Mouse (Mus musculus): ENCODE results near the gene Ada. TPM values are rescaled to one million over a fixed set of nuclear protein-coding genes. Genes with fewer than 3 reads are reported as not detected.
A peak's percentile ranks its signal among the peaks of the same experiment; 100 is the strongest.
"Not testable (repeated sequence)": the region's sequence is repeated elsewhere in the genome, so short reads cannot be mapped to it uniquely, and the experiment has no call there.

The Ada gene
- polyA plus RNA-seq, 1 experiment from 2014 or later, result 5.6 TPM

GRCm38 (mm10) chr2:163696763-163697162 lies 53.3 kb downstream of the Ada start:
- Histone ChIP-seq H3K4me2 (no peak overlapping the region), H3K27me3 (ENCODE audit: control insufficient read depth, insufficient read depth, low read length) (no peaks in the 10 kb centered on the region), H3K4me1 (ENCODE audit: control insufficient read depth, insufficient read depth, low read length) (peaks cover 8% of the 10 kb centered on the region), H3K36me3 (ENCODE audit: control insufficient read depth, insufficient read depth, low read length) (no peaks in the 10 kb centered on the region), H3K4me3 (ENCODE audit: low read depth, low read length) (no peak overlapping the region), H3K9me3 (ENCODE audit: control insufficient read depth, low read length) (no peaks in the 10 kb centered on the region), H3K27ac (ENCODE audit: low read depth, low read length) (no peak overlapping the region), H3K9ac (ENCODE audit: low read length) (no peak overlapping the region)
- ATAC-seq (ENCODE audit: low FRiP score), result no peak
- WGBS, result 33% methylated on average over 2 of the region's 2 CpGs
- no peak for DNase-seq (ENCODE audit: low spot score, missing footprints)

- H3K4me1 ChIP-seq (ENCODE audit: control insufficient read depth, insufficient read depth, low read length), result peaks cover 24% of the 10 kb centered on the region
- ATAC-seq (ENCODE audit: low FRiP score), result no peak
- H3K27ac ChIP-seq (ENCODE audit: low read depth, low read length), result no peak overlapping the region
Measured at GRCm38 (mm10) chr2:163693716-163694314, 56.2 kb downstream of the Ada start.

GRCm38 (mm10) chr2:163692873-163693612 lies 57.0 kb downstream of the Ada start:
- H3K27me3 ChIP-seq (ENCODE audit: control insufficient read depth, insufficient read depth, low read length), result no peaks in the 10 kb centered on the region
- peak; percentile 66 for DNase-seq (ENCODE audit: low spot score, missing footprints)
- H3K36me3 ChIP-seq (ENCODE audit: control insufficient read depth, insufficient read depth, low read length), result no peaks in the 10 kb centered on the region
- H3K4me1 ChIP-seq (ENCODE audit: control insufficient read depth, insufficient read depth, low read length), result peaks cover 24% of the 10 kb centered on the region
- H3K9ac ChIP-seq (ENCODE audit: low read length), result no peak overlapping the region
- WGBS, result 85% methylated on average over 3 of the region's 3 CpGs
- no peaks in the 10 kb centered on the region for H3K9me3 ChIP-seq (ENCODE audit: control insufficient read depth, low read length)
- H3K4me3 ChIP-seq (ENCODE audit: low read depth, low read length), result no peak overlapping the region
- no peak for ATAC-seq (ENCODE audit: low FRiP score)
- H3K27ac ChIP-seq (ENCODE audit: low read depth, low read length), result no peak overlapping the region
- no peak overlapping the region for H3K4me2 ChIP-seq

More at GRCm38 (mm10) chr2:163693716-163694314, 56.2 kb downstream of the Ada start:
- H3K9ac ChIP-seq (ENCODE audit: low read length), result no peak overlapping the region
- H3K4me3 ChIP-seq (ENCODE audit: low read depth, low read length), result no peak overlapping the region
- no peaks in the 10 kb centered on the region for H3K9me3 ChIP-seq (ENCODE audit: control insufficient read depth, low read length)
- WGBS, result 76% methylated on average over 9 of the region's 9 CpGs
- no peaks in the 10 kb centered on the region for H3K36me3 ChIP-seq (ENCODE audit: control insufficient read depth, insufficient read depth, low read length)
- DNase-seq (ENCODE audit: low spot score, missing footprints), result peak; percentile 82
- H3K27me3 ChIP-seq (ENCODE audit: control insufficient read depth, insufficient read depth, low read length), result no peaks in the 10 kb centered on the region
- no peak overlapping the region for H3K4me2 ChIP-seq

GRCm38 (mm10) chr2:163691846-163692605 lies 58.0 kb downstream of the Ada start:
- H3K27ac ChIP-seq (ENCODE audit: low read depth, low read length), result no peak overlapping the region
- 97% methylated on average over 6 of the region's 6 CpGs for WGBS
- no peak overlapping the region for H3K4me3 ChIP-seq (ENCODE audit: low read depth, low read length)
- DNase-seq (ENCODE audit: low spot score, missing footprints) (peak; percentile 51), ATAC-seq (ENCODE audit: low FRiP score) (no peak)
- no peak overlapping the region for H3K4me2 ChIP-seq
- H3K9me3 ChIP-seq (ENCODE audit: control insufficient read depth, low read length), result no peaks in the 10 kb centered on the region
- no peaks in the 10 kb centered on the region for H3K36me3 ChIP-seq (ENCODE audit: control insufficient read depth, insufficient read depth, low read length)
- no peak overlapping the region for H3K9ac ChIP-seq (ENCODE audit: low read length)
- peaks cover 24% of the 10 kb centered on the region for H3K4me1 ChIP-seq (ENCODE audit: control insufficient read depth, insufficient read depth, low read length)
- H3K27me3 ChIP-seq (ENCODE audit: control insufficient read depth, insufficient read depth, low read length), result no peaks in the 10 kb centered on the region

GRCm38 (mm10) chr2:163690409-163691304 lies 59.4 kb downstream of the Ada start:
- peak; percentile 85 for DNase-seq (ENCODE audit: low spot score, missing footprints)
- H3K9me3 ChIP-seq (ENCODE audit: control insufficient read depth, low read length), result no peaks in the 10 kb centered on the region
- H3K4me1 ChIP-seq (ENCODE audit: control insufficient read depth, insufficient read depth, low read length), result peaks cover 16% of the 10 kb centered on the region
- no peak overlapping the region for H3K4me2 ChIP-seq
- H3K9ac ChIP-seq (ENCODE audit: low read length), result peak overlapping the region; percentile 20; the same call in 1 of the 2 replicates
- H3K4me3 ChIP-seq (ENCODE audit: low read depth, low read length), result no peak overlapping the region
- peak; percentile 78 for ATAC-seq (ENCODE audit: low FRiP score)
- no peaks in the 10 kb centered on the region for H3K27me3 ChIP-seq (ENCODE audit: control insufficient read depth, insufficient read depth, low read length)
- 0 out of 2 replicates have a peak overlapping the region, but pooled peaks have one; percentile 44 for H3K27ac ChIP-seq (ENCODE audit: low read depth, low read length)
- WGBS, result 62% methylated on average over 8 of the region's 8 CpGs
- H3K36me3 ChIP-seq (ENCODE audit: control insufficient read depth, insufficient read depth, low read length), result no peaks in the 10 kb centered on the region

- ATAC-seq (ENCODE audit: low FRiP score), result no peak
- Histone ChIP-seq H3K4me2 (no peak overlapping the region), H3K9ac (ENCODE audit: low read length) (no peak overlapping the region), H3K36me3 (ENCODE audit: control insufficient read depth, insufficient read depth, low read length) (no peaks in the 10 kb centered on the region), H3K27ac (ENCODE audit: low read depth, low read length) (no peak overlapping the region), H3K9me3 (ENCODE audit: control insufficient read depth, low read length) (no peaks in the 10 kb centered on the region), H3K4me1 (ENCODE audit: control insufficient read depth, insufficient read depth, low read length) (peaks cover 16% of the 10 kb centered on the region), H3K27me3 (ENCODE audit: control insufficient read depth, insufficient read depth, low read length) (no peaks in the 10 kb centered on the region), H3K4me3 (ENCODE audit: low read depth, low read length) (no peak overlapping the region)
- peak; percentile 78 for DNase-seq (ENCODE audit: low spot score, missing footprints)
- 88% methylated on average over 3 of the region's 3 CpGs for WGBS
Measured at GRCm38 (mm10) chr2:163689771-163690170, 60.3 kb downstream of the Ada start.

- not testable (repeated sequence) for H3K9me3 ChIP-seq (ENCODE audit: control insufficient read depth, low read length); H3K4me3 ChIP-seq (ENCODE audit: low read depth, low read length)
- 95% methylated on average over 1 of the region's 1 CpGs for WGBS
Measured at GRCm38 (mm10) chr2:163688377-163688776, 61.7 kb downstream of the Ada start.

GRCm38 (mm10) chr2:163686886-163687285 lies 63.2 kb downstream of the Ada start:
- peaks cover 16% of the 10 kb centered on the region for H3K4me1 ChIP-seq (ENCODE audit: control insufficient read depth, insufficient read depth, low read length)
- no peaks in the 10 kb centered on the region for H3K9me3 ChIP-seq (ENCODE audit: control insufficient read depth, low read length)
- H3K27ac ChIP-seq (ENCODE audit: low read depth, low read length), result no peak overlapping the region
- H3K4me3 ChIP-seq (ENCODE audit: low read depth, low read length), result no peak overlapping the region
- H3K27me3 ChIP-seq (ENCODE audit: control insufficient read depth, insufficient read depth, low read length), result no peaks in the 10 kb centered on the region
- DNase-seq (ENCODE audit: low spot score, missing footprints) (no peak), ATAC-seq (ENCODE audit: low FRiP score) (no peak)
- H3K9ac ChIP-seq (ENCODE audit: low read length), result no peak overlapping the region
- H3K36me3 ChIP-seq (ENCODE audit: control insufficient read depth, insufficient read depth, low read length), result no peaks in the 10 kb centered on the region
- no peak overlapping the region for H3K4me2 ChIP-seq
- 82% methylated on average over 3 of the region's 3 CpGs for WGBS

More at GRCm38 (mm10) chr2:163688377-163688776, 61.7 kb downstream of the Ada start:
- peaks cover 16% of the 10 kb centered on the region for H3K4me1 ChIP-seq (ENCODE audit: control insufficient read depth, insufficient read depth, low read length)
- H3K9ac ChIP-seq (ENCODE audit: low read length); ATAC-seq (ENCODE audit: low FRiP score); DNase-seq (ENCODE audit: low spot score, missing footprints); H3K4me2 ChIP-seq; H3K36me3 ChIP-seq (ENCODE audit: control insufficient read depth, insufficient read depth, low read length); H3K27ac ChIP-seq (ENCODE audit: low read depth, low read length); H3K27me3 ChIP-seq (ENCODE audit: control insufficient read depth, insufficient read depth, low read length): not testable (repeated sequence)

Data from midbrain, embryonic 11.5 days (tissue).